Mouse (Mus musculus): Measurements from ENCODE around the gene Slc8a2. TPM values are rescaled to one million over a fixed set of nuclear protein-coding genes. Genes with fewer than 3 reads are reported as not detected.
A peak's percentile ranks its signal among the peaks of the same experiment; 100 is the strongest.

Slc8a2 gene
- polyA plus RNA-seq, 1 experiment: 0.38 TPM

GRCm38 (mm10) chr7:16161302-16161701 lies 31.7 kb downstream of the Slc8a2 start:
- no peaks in the 10 kb centered on the region for H3K36me3 ChIP-seq (ENCODE audit: control insufficient read depth, insufficient read depth, low read length)
- no peak overlapping the region for H3K4me3 ChIP-seq (ENCODE audit: insufficient read depth, low read depth, low read length)
- H3K4me1 ChIP-seq (ENCODE audit: control insufficient read depth, insufficient read depth, low read length): no peaks in the 10 kb centered on the region
- no peaks in the 10 kb centered on the region for H3K27me3 ChIP-seq (replicated peaks; ENCODE audit: control insufficient read depth, insufficient read depth, low read length)
- no peak overlapping the region for H3K27ac ChIP-seq (ENCODE audit: insufficient read depth, low read depth, low read length)
- TF ChIP-seq CTCF (conservative IDR thresholded peaks at IDR 0.05; ENCODE audit: insufficient read depth, insufficient read length, low read depth, low read length): no peak
- no peak for TF ChIP-seq POLR2A (IDR thresholded peaks at IDR 0.05; ENCODE audit: low read depth, low read length)
- no peak for DNase-seq
- 88% methylated on average over 9 of the region's 9 CpGs for WGBS

DNA sequence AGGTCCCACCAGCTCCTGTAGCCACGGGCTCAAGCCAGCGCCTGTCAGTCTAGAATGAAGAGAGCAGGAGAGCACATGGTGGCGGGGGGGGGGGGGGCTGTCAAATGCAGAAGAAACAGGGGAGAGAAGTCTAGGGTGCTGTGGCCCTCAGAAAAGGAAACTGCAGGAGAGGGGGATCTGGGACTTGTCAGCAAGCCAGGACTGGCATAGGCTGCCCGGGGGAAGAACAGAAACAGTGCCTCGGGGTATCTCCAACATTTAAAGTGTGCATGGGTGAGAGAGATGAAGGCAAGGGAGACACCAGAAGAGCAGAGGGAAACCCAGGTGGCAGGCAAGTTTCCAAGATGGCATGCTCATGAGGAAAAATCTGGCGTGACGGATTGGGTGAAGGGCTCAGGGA lies 32.4 kb downstream of the Slc8a2 start:
- Histone ChIP-seq H3K36me3 (ENCODE audit: control insufficient read depth, insufficient read depth, low read length) (no peaks in the 10 kb centered on the region), H3K27ac (ENCODE audit: insufficient read depth, low read depth, low read length) (no peak overlapping the region), H3K4me1 (ENCODE audit: control insufficient read depth, insufficient read depth, low read length) (no peaks in the 10 kb centered on the region), H3K4me3 (ENCODE audit: insufficient read depth, low read depth, low read length) (no peak overlapping the region), H3K27me3 (replicated peaks; ENCODE audit: control insufficient read depth, insufficient read depth, low read length) (no peaks in the 10 kb centered on the region)
- 73% methylated on average over 7 of the region's 7 CpGs for WGBS
- DNase-seq: no peak
- TF ChIP-seq POLR2A (IDR thresholded peaks at IDR 0.05; ENCODE audit: low read depth, low read length) (no peak), CTCF (conservative IDR thresholded peaks at IDR 0.05; ENCODE audit: insufficient read depth, insufficient read length, low read depth, low read length) (no peak)

DNA sequence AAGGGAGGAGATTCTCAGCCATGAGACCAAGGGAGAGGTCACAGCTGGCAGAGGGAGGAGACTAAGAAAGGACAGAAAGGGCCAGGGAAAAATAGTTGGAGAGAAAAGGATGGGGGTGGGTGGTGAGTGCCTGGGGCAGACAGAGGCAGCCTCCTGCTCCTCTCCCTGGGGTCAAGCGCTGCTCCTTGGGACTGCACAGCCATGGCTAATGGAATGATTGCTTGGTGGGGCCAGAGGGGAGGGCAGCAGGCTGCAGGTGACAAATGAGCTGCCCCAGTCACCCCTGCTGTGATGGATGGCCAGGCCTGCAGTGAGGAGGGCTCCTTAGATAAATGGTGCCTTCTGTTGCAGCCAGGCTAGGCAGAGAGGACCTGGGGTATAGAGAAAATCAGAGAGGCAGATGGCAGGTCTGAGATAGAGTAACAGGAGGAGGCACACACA lies 42.5 kb downstream of the Slc8a2 start:
- Histone ChIP-seq H3K4me3 (ENCODE audit: insufficient read depth, low read depth, low read length) (no peak overlapping the region), H3K27me3 (replicated peaks; ENCODE audit: control insufficient read depth, insufficient read depth, low read length) (no peaks in the 10 kb centered on the region), H3K4me1 (ENCODE audit: control insufficient read depth, insufficient read depth, low read length) (no peaks in the 10 kb centered on the region), H3K27ac (ENCODE audit: insufficient read depth, low read depth, low read length) (no peak overlapping the region), H3K36me3 (ENCODE audit: control insufficient read depth, insufficient read depth, low read length) (no peaks in the 10 kb centered on the region)
- 8% methylated on average over 1 of the region's 1 CpGs for WGBS
- DNase-seq: no peak
- TF ChIP-seq POLR2A (IDR thresholded peaks at IDR 0.05; ENCODE audit: low read depth, low read length) (no peak), CTCF (conservative IDR thresholded peaks at IDR 0.05; ENCODE audit: insufficient read depth, insufficient read length, low read depth, low read length) (no peak)

DNA sequence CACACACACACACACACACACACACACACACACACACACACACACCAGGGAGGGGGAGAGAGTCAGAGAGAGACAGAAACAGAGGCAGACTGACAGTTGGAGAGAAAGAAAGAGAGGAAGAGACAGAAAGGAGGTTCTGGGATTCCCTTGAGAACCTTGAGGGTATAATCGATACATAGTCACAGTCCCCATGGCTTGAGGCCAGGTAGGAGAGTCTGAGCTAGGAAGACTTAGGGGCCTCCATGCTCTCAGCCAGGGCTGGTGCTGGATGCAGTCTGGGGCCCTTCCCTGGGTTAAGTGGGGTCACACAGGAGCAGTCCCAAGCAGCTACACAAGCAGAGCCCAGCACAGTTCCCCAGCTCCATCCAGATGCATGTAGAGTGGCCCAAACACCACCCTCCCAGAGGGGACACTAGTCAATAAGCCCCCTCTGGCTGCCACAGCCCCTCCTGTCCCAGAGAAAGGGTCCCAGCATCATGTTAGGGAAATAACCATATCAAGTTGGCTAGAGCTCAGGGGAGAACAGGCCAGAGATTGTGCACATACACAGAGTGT lies 43.0 kb downstream of the Slc8a2 start:
- Histone ChIP-seq H3K27me3 (replicated peaks; ENCODE audit: control insufficient read depth, insufficient read depth, low read length) (no peaks in the 10 kb centered on the region), H3K4me3 (ENCODE audit: insufficient read depth, low read depth, low read length) (no peak overlapping the region), H3K36me3 (ENCODE audit: control insufficient read depth, insufficient read depth, low read length) (no peaks in the 10 kb centered on the region), H3K4me1 (ENCODE audit: control insufficient read depth, insufficient read depth, low read length) (no peaks in the 10 kb centered on the region), H3K27ac (ENCODE audit: insufficient read depth, low read depth, low read length) (no peak overlapping the region)
- no peak for TF ChIP-seq CTCF (conservative IDR thresholded peaks at IDR 0.05; ENCODE audit: insufficient read depth, insufficient read length, low read depth, low read length)
- no peak for TF ChIP-seq POLR2A (IDR thresholded peaks at IDR 0.05; ENCODE audit: low read depth, low read length)
- DNase-seq: no peak
- 19% methylated on average over 1 of the region's 1 CpGs for WGBS

- H3K36me3 ChIP-seq (ENCODE audit: control insufficient read depth, insufficient read depth, low read length): no peaks in the 10 kb centered on the region
- no peak overlapping the region for H3K27ac ChIP-seq (ENCODE audit: insufficient read depth, low read depth, low read length)
- H3K4me3 ChIP-seq (ENCODE audit: insufficient read depth, low read depth, low read length): no peak overlapping the region
- 22% methylated on average over 5 of the region's 5 CpGs for WGBS
- no peak for DNase-seq
- no peaks in the 10 kb centered on the region for H3K4me1 ChIP-seq (ENCODE audit: control insufficient read depth, insufficient read depth, low read length)
- no peak for TF ChIP-seq POLR2A (IDR thresholded peaks at IDR 0.05; ENCODE audit: low read depth, low read length)
- TF ChIP-seq CTCF (conservative IDR thresholded peaks at IDR 0.05; ENCODE audit: insufficient read depth, insufficient read length, low read depth, low read length): no peak
- no peaks in the 10 kb centered on the region for H3K27me3 ChIP-seq (replicated peaks; ENCODE audit: control insufficient read depth, insufficient read depth, low read length)
These were observed 43.5 kb downstream of the Slc8a2 start for GRCm38 (mm10) chr7:16173146-16173545.

DNA sequence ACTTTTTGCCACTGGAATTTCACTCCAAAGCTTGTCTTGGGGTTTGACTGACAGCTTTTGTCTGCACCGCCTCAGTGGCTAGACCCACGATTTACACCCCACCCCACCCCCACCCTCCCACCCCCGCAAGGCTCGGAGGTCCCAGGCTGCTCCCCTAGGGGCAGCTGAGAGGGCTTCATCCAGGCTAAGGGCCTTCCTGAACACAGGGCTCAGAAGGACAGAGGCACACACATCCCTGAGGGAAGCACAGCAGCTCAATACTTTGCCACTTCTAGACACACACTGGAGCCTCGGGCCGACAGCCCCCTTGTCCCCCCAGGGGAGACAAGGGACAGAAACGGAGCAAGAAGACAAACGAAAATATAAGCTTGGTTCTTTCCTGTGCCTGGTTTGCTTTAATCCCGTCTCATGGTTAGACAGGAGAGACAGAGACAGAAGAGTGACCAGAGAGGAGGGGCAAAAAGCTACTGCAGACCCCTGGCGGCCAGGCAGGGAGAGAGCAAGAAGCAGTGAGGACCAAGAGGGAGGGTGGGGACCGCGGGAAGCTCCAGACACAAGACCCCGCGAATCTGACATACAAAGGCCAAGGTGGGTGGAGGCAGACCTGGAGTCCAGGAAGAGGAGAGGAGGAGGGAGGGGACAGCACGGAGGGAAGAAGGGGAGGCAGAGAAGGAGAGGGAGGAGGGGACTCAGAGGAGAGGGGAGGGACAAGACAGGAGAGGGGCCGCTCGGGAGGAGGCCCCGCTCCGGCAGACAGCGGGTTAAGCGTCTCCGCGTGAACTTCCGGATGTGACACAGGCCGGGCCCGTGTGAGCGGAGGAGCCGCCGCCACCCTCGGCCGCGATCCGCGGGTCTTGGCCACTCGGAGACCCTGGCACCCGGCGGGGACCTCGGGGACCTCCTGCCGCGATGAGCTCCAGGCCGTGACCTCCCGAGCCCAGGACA lies 45.2 kb downstream of the Slc8a2 start, which contains the start of gene Meis3:
Gene Meis3 (plus strand): TSS at position 494 of the 945 bp plus-strand sequence.
- Histone ChIP-seq H3K4me3 (ENCODE audit: insufficient read depth, low read depth, low read length) (peak within 1 kb of the TSS; percentile 51), H3K27ac (ENCODE audit: insufficient read depth, low read depth, low read length) (no peak within 1 kb of the TSS), H3K36me3 (ENCODE audit: control insufficient read depth, insufficient read depth, low read length) (no peaks in the 10 kb centered on the region), H3K4me1 (ENCODE audit: control insufficient read depth, insufficient read depth, low read length) (no peaks in the 10 kb centered on the region), H3K27me3 (replicated peaks; ENCODE audit: control insufficient read depth, insufficient read depth, low read length) (no peaks in the 10 kb centered on the region)
- 1% methylated on average over 35 of the region's 42 CpGs for WGBS
- DNase-seq: peak; percentile 21
- TF ChIP-seq CTCF (conservative IDR thresholded peaks at IDR 0.05; ENCODE audit: insufficient read depth, insufficient read length, low read depth, low read length) (no peak), POLR2A (IDR thresholded peaks at IDR 0.05; ENCODE audit: low read depth, low read length) (no peak)

DNA sequence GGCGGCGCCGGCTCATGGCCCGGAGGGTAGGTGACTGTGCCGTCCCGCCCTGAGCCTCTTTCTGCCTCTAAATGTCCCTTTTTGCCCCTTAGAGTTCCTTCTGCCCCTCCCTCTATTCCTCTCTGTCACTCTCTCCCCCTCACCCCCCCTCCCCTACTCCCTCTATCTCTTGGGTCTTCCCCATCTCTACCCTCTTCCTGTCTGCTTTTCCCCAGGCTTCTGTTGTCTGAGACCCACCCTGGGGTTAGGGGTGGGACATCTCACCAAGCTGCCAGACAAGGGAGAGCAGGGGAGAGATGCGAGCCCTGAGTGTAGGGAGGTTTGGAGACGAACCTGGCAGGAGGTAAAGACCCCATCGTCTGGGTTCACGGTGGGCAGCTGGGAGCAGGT lies 45.9 kb downstream of the Slc8a2 start:
- DNase-seq: no peak
- no peaks in the 10 kb centered on the region for H3K27me3 ChIP-seq (replicated peaks; ENCODE audit: control insufficient read depth, insufficient read depth, low read length)
- no peaks in the 10 kb centered on the region for H3K36me3 ChIP-seq (ENCODE audit: control insufficient read depth, insufficient read depth, low read length)
- H3K27ac ChIP-seq (ENCODE audit: insufficient read depth, low read depth, low read length): no peak overlapping the region
- H3K4me1 ChIP-seq (ENCODE audit: control insufficient read depth, insufficient read depth, low read length): no peaks in the 10 kb centered on the region
- TF ChIP-seq POLR2A (IDR thresholded peaks at IDR 0.05; ENCODE audit: low read depth, low read length) (no peak), CTCF (conservative IDR thresholded peaks at IDR 0.05; ENCODE audit: insufficient read depth, insufficient read length, low read depth, low read length) (no peak)
- under 1% methylated on average over 10 of the region's 10 CpGs for WGBS
- H3K4me3 ChIP-seq (ENCODE audit: insufficient read depth, low read depth, low read length): peak overlapping the region; percentile 51
